Mouse (Mus musculus): ENCODE measurements around the gene Tmem117.

- TF ChIP-seq CTCF (IDR thresholded peaks at IDR 0.05 in 2 of 3, conservative IDR thresholded peaks at IDR 0.05 in 1 of 3; ENCODE audit: control insufficient read depth in 1 of 3, insufficient read depth in 1 of 3, low read depth in 2 of 3, low read length in 3 of 3, poor library complexity in 1 of 3, severe bottlenecking in 1 of 3): no peak
- TF ChIP-seq EP300 (IDR thresholded peaks at IDR 0.05; ENCODE audit: low read depth in 1 of 2, low read length in 2 of 2): no peak
- no peak for TF ChIP-seq RAD21 (IDR thresholded peaks at IDR 0.05; ENCODE audit: low read depth, low read length)
- TF ChIP-seq HCFC1 (IDR thresholded peaks at IDR 0.05; ENCODE audit: low read depth, low read length): no peak
Measured at GRCm38 (mm10) chr15:95138709-95139409, 509.8 kb downstream of the Tmem117 start.
